Mouse (Mus musculus): ENCODE data around the gene Dnm3.

Gene Dnm3

GRCm38 (mm10) chr1:162242980-162243650, 234.7 kb downstream of the Dnm3 start:
- DNase-seq = no peak

- DNase-seq = no peak
Observed at GRCm38 (mm10) chr1:162240720-162241119, 237.1 kb downstream of the Dnm3 start.

GRCm38 (mm10) chr1:162238646-162239045, 239.2 kb downstream of the Dnm3 start:
- no peak for DNase-seq

GRCm38 (mm10) chr1:162236624-162237159, 241.1 kb downstream of the Dnm3 start:
- no peak for DNase-seq

- no peak for DNase-seq
Observed at GRCm38 (mm10) chr1:162225621-162226147, 252.2 kb downstream of the Dnm3 start.

- DNase-seq = no peak
Observed at GRCm38 (mm10) chr1:162224817-162225605, 252.8 kb downstream of the Dnm3 start.

GRCm38 (mm10) chr1:162224061-162224460, 253.8 kb downstream of the Dnm3 start:
- no peak for DNase-seq

GRCm38 (mm10) chr1:162223258-162223940, 254.4 kb downstream of the Dnm3 start:
- no peak for DNase-seq

GRCm38 (mm10) chr1:162222353-162222752, 255.5 kb downstream of the Dnm3 start:
- no peak for DNase-seq

- no peak for DNase-seq
Observed at GRCm38 (mm10) chr1:162221801-162222301, 256.0 kb downstream of the Dnm3 start.

GRCm38 (mm10) chr1:162220891-162221290, 256.9 kb downstream of the Dnm3 start:
- DNase-seq = no peak

- no peak for DNase-seq
Observed at GRCm38 (mm10) chr1:162219781-162220180, 258.1 kb downstream of the Dnm3 start.

GRCm38 (mm10) chr1:162218530-162219180, 259.2 kb downstream of the Dnm3 start:
- DNase-seq = no peak

GRCm38 (mm10) chr1:162217340-162217974, 260.4 kb downstream of the Dnm3 start:
- peak; percentile 37 for DNase-seq

GRCm38 (mm10) chr1:162216656-162217055, 261.2 kb downstream of the Dnm3 start:
- DNase-seq = no peak

GRCm38 (mm10) chr1:162215743-162216142, 262.1 kb downstream of the Dnm3 start:
- DNase-seq = no peak

- no peak for DNase-seq
Observed at GRCm38 (mm10) chr1:162213066-162213465, 264.8 kb downstream of the Dnm3 start.

GRCm38 (mm10) chr1:162210529-162210928, 267.3 kb downstream of the Dnm3 start:
- DNase-seq = no peak

GRCm38 (mm10) chr1:162209487-162210149, 268.2 kb downstream of the Dnm3 start:
- DNase-seq = no peak

- no peak for DNase-seq
Observed at GRCm38 (mm10) chr1:162209010-162209409, 268.8 kb downstream of the Dnm3 start.

- no peak for DNase-seq
Observed at GRCm38 (mm10) chr1:162207708-162208043, 270.2 kb downstream of the Dnm3 start.

All from kidney, adult 18-20 months (tissue).